Mouse (Mus musculus) ES-E14 (cell line): Measurements from ENCODE around the gene Stmn1.
A peak's percentile ranks its signal among the peaks of the same experiment; 100 is the strongest.

ENCODE experiments used
- CHD2 ChIP-seq: IDR thresholded peaks from 2 replicates; pipeline ENCODE4 v1.6.1; 2014; ENCODE audit warnings: mild to moderate bottlenecking, low read depth, low read length, inconsistent platforms
- HCFC1 ChIP-seq: IDR thresholded peaks from 2 replicates; pipeline ENCODE4 v1.6.1; 2012; ENCODE audit warnings: low read length, inconsistent platforms, borderline replicate concordance; ENCODE audit not compliant: insufficient read depth
- MAFK ChIP-seq: IDR thresholded peaks from 2 replicates; pipeline ENCODE4 v1.6.1; 2014; ENCODE audit warnings: mild to moderate bottlenecking, low read depth, low read length, inconsistent platforms; ENCODE audit not compliant: insufficient read depth
- ZC3H11A ChIP-seq: IDR thresholded peaks from 2 replicates; pipeline ENCODE4 v1.6.1; 2012; ENCODE audit warnings: low read depth, mild to moderate bottlenecking, inconsistent platforms, low read length, borderline replicate concordance
- ZNF384 ChIP-seq: IDR thresholded peaks from 2 replicates; pipeline ENCODE4 v1.6.1; 2012; ENCODE audit warnings: low read depth, low read length, inconsistent platforms

DNA sequence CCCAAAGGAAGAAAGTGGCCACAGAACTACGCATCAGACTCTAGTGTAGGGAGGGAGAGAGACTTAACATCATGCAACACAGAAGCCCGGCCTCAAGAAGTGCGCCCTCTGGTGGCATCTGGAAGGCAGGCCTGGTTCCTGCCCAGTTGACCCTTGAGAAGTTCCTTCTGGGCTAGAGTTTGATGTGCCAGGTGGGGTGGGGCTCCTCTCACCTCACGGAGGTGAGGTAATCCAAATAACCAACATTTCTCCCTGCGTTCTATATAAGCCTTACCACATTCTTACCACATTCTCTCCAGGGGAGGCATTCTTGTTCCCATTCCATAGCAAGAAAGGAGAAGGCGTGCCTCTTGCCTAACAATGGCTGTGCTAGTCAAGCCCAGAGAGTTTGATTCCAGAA is 12.7 kb downstream of the Stmn1 start:
- TF ChIP-seq HCFC1 (peak; percentile 37; the same call in 1 of the 2 replicates), CHD2 (no peak), MAFK (no peak), ZC3H11A (0 out of 2 replicates have a peak, but pooled peaks have one; percentile 37), ZNF384 (0 out of 2 replicates have a peak, but pooled peaks have one; percentile 5)
